Mouse (Mus musculus) myocyte (in vitro differentiated cells): ENCODE data around the gene Dqx1. TPM values are rescaled to one million over a fixed set of nuclear protein-coding genes. Genes with fewer than 3 reads are reported as not detected.

Experiments used
- H3K27me3 ChIP-seq: one replicate; pipeline ENCODE4 v1.6.1; 2011; ENCODE audit not compliant: control insufficient read depth, insufficient read depth, insufficient read length
- H3K36me3 ChIP-seq: one replicate; pipeline ENCODE4 v1.6.1; 2011; ENCODE audit not compliant: control insufficient read depth, insufficient read depth
- H3K4me2 ChIP-seq: one replicate; pipeline ENCODE4 v1.6.1; 2011; ENCODE audit warnings: low read depth, control low read depth
- H3K4me3 ChIP-seq: one replicate; pipeline ENCODE4 v1.5.1; 2011; ENCODE audit warnings: mild to moderate bottlenecking, control low read depth, moderate library complexity
- H3K79me2 ChIP-seq: one replicate; pipeline ENCODE4 v1.6.1; 2011; ENCODE audit not compliant: control insufficient read depth, insufficient read depth
- H3ac ChIP-seq: one replicate; pipeline ENCODE4 v1.6.1; 2011; ENCODE audit not compliant: control insufficient read depth, insufficient read length
- CEBPB ChIP-seq: IDR thresholded peaks from 2 replicates; pipeline ENCODE4 v1.6.1; 2011; ENCODE audit warnings: mild to moderate bottlenecking, moderate library complexity; ENCODE audit not compliant: poor library complexity, insufficient read depth, severe bottlenecking
- E2F4 ChIP-seq: IDR thresholded peaks from one replicate; pipeline ENCODE4 v1.6.1; 2011; ENCODE audit warnings: mild to moderate bottlenecking, control low read depth, moderate library complexity; ENCODE audit not compliant: insufficient read depth
- MAX ChIP-seq: IDR thresholded peaks from one replicate; pipeline ENCODE4 v1.6.1; 2011; ENCODE audit warnings: low read depth, mild to moderate bottlenecking, control low read depth
- MYOD1 ChIP-seq, 3 experiments: IDR thresholded peaks; one replicate each; pipeline ENCODE4 v1.6.1; 2011; ENCODE audit warnings: control low read depth in 2 of 3, low read depth in 2 of 3, mild to moderate bottlenecking in 2 of 3, moderate library complexity in 1 of 3; ENCODE audit not compliant: insufficient read length in 2 of 3, control insufficient read depth in 1 of 3
- MYOG ChIP-seq, 3 experiments: IDR thresholded peaks; one replicate each; pipeline ENCODE4 v1.6.1; 2011; ENCODE audit warnings: control low read depth in 2 of 3, low read depth in 2 of 3, mild to moderate bottlenecking in 2 of 3; ENCODE audit not compliant: insufficient read length in 2 of 3, control insufficient read depth in 1 of 3, insufficient read depth in 1 of 3
- POLR2A ChIP-seq: IDR thresholded peaks from one replicate; pipeline ENCODE4 v1.6.1; 2011; ENCODE audit warnings: low read depth, mild to moderate bottlenecking, control low read depth, moderate library complexity; ENCODE audit not compliant: insufficient read length
- POLR2AphosphoS2 ChIP-seq: IDR thresholded peaks from one replicate; pipeline ENCODE4 v1.6.1; 2011; ENCODE audit warnings: low read depth, control low read depth; ENCODE audit not compliant: insufficient read length
- REST ChIP-seq: IDR thresholded peaks from one replicate; pipeline ENCODE4 v1.6.1; 2011; ENCODE audit warnings: mild to moderate bottlenecking, control low read depth, moderate library complexity; ENCODE audit not compliant: insufficient read depth, insufficient read length
- SRF ChIP-seq: IDR thresholded peaks from one replicate; pipeline ENCODE4 v1.6.1; 2011; ENCODE audit warnings: low read depth; ENCODE audit not compliant: control insufficient read depth, insufficient read length
- TCF12 ChIP-seq: IDR thresholded peaks from one replicate; pipeline ENCODE4 v1.6.1; 2011; ENCODE audit warnings: mild to moderate bottlenecking, control low read depth; ENCODE audit not compliant: poor library complexity, insufficient read depth, severe bottlenecking
- TCF3 ChIP-seq: IDR thresholded peaks from one replicate; pipeline ENCODE4 v1.6.1; 2011; ENCODE audit warnings: low read depth, control low read depth; ENCODE audit not compliant: insufficient read length
- USF1 ChIP-seq: IDR thresholded peaks from one replicate; pipeline ENCODE4 v1.6.1; 2011; ENCODE audit warnings: low read depth, mild to moderate bottlenecking, control low read depth, moderate library complexity
- polyA plus RNA-seq: library from polyadenylated mRNA; unstranded; fragments of >200 nt; fragmentation: generic; extraction: Trizol; gene quantifications from one replicate; pipeline ENCODE4 v1.2.1, GENCODE M21; 2012; ENCODE audit warnings: missing spikeins

Dqx1 gene
- polyA plus RNA-seq, 1 experiment: 0.24 TPM

DNA sequence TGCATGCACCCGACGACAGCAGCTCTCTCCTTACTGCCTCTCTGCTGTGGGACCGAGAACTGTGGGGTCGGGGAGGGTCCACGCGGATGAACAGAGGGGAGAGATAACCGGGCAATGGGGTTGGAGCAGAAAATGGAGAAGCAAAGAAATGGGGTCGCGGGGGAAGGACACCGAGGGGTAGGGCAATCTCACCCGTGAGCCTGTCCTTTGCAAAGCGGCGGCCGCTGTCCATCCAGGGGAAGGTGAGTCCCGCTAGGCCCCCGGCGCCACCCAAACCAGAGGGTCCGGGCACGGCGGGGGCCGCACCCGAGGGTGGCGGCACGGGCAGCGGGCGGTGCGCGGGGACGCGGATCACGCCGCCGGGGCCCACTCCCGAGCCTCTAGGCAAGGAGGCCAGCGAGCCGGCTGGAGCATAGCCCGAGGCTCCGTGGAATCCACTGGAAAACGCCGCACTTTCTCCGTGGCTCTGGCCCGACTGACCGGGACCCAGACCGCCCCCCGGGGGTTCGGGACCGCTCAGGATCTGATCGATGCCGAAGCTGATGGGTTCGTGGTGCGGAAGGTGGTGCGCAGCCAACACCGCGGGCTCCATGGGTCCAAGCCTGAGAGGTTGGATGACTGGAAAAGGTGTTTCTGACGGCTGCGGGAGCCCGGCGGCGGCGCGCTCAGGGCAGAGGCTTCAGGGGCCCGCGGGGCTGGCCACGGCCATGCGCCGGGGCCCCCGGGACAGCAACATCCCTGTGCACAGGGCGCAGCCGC lies 12.0 kb downstream of the Dqx1 start:
- peaks cover 63% of the 10 kb centered on the region for H3K27me3 ChIP-seq
- H3K79me2 ChIP-seq: no peaks in the 10 kb centered on the region
- H3K4me2 ChIP-seq: no peak overlapping the region
- no peak overlapping the region for H3K4me3 ChIP-seq
- H3ac ChIP-seq: no peak overlapping the region
- TF ChIP-seq MAX (no peak), E2F4 (no peak), POLR2A (no peak), MYOG (IDR thresholded peaks at IDR 0.05; ENCODE audit: control insufficient read depth in 1 of 3, insufficient read depth in 1 of 3, insufficient read length in 2 of 3, low read depth in 2 of 3) (no peak), CEBPB (no peak), TCF3 (no peak), SRF (no peak), MYOD1 (IDR thresholded peaks at IDR 0.05; ENCODE audit: control insufficient read depth in 1 of 3, insufficient read length in 2 of 3, low read depth in 2 of 3) (no peak)
- no peaks in the 10 kb centered on the region for H3K36me3 ChIP-seq

DNA sequence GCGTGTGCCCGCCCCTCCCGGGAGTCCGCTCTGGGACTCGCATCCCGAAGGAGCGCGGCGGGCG lies 12.4 kb downstream of the Dqx1 start, which contains the start of gene Tlx2:
Gene Tlx2, minus strand, starts transcription at position 47 of the 64 bp plus-strand sequence.
- H3K36me3 ChIP-seq: no peaks in the 10 kb centered on the region
- H3K4me2 ChIP-seq: no peak within 1 kb of the TSS
- TF ChIP-seq MYOG (IDR thresholded peaks at IDR 0.05; ENCODE audit: control insufficient read depth in 1 of 3, insufficient read depth in 1 of 3, insufficient read length in 2 of 3, low read depth in 2 of 3): no peak
- no peak for TF ChIP-seq TCF12
- no peak within 1 kb of the TSS for H3ac ChIP-seq
- peaks cover 60% of the 10 kb centered on the region for H3K27me3 ChIP-seq
- H3K4me3 ChIP-seq: no peak within 1 kb of the TSS
- no peaks in the 10 kb centered on the region for H3K79me2 ChIP-seq

DNA sequence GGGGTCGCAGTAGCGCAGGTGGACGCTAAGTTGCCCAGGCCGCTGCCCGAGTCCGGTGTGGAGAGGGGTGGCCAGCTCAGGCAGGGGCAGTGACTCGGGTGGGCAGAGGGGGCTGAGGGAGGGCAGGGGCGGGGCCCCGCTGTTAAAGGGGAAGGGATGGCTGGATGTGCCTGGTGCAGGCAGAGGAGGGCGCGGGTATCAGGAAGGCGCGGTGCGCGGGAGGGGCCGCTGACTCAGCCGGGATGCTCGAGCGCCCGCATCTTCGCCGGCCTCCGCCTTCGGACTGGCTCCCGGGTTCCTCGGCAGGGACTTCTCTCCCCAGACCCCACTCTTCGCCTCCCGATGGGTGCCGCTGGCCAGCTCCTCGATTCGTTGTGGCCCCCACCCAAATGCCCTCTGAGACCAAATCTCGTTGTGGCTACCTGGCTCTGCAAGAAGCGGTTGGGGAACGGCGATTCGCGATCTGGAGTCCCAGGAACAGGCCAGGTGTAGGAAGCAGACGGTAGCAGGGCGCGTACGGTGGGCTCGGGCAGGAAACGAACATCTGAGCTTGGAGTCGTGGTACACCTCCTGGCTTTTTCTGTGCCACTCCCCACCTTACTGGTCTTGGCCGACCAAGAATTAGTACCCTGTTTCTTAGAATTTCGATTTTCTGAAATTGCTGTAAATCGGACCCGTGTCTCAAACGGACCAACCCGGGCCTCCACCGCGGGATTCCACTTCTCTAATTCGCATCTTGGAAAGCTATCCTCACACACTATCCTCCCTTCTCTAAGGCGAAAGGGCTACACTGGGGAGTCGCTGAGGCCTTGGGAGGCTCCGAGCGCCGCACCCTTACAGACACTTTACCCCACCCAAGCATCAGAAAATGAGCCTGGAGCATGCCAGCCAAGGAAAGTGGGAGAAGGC lies 12.9 kb downstream of the Dqx1 start:
- peaks cover 57% of the 10 kb centered on the region for H3K27me3 ChIP-seq
- no peak overlapping the region for H3ac ChIP-seq
- no peak overlapping the region for H3K4me2 ChIP-seq
- no peak overlapping the region for H3K4me3 ChIP-seq
- no peaks in the 10 kb centered on the region for H3K36me3 ChIP-seq
- H3K79me2 ChIP-seq: no peaks in the 10 kb centered on the region
- TF ChIP-seq TCF12 (no peak), USF1 (no peak), TCF3 (no peak), POLR2A (no peak), MAX (no peak), REST (no peak), POLR2AphosphoS2 (no peak), MYOG (IDR thresholded peaks at IDR 0.05; ENCODE audit: control insufficient read depth in 1 of 3, insufficient read depth in 1 of 3, insufficient read length in 2 of 3, low read depth in 2 of 3) (no peak), MYOD1 (IDR thresholded peaks at IDR 0.05; ENCODE audit: control insufficient read depth in 1 of 3, insufficient read length in 2 of 3, low read depth in 2 of 3) (no peak), CEBPB (no peak), SRF (no peak), E2F4 (no peak)

DNA sequence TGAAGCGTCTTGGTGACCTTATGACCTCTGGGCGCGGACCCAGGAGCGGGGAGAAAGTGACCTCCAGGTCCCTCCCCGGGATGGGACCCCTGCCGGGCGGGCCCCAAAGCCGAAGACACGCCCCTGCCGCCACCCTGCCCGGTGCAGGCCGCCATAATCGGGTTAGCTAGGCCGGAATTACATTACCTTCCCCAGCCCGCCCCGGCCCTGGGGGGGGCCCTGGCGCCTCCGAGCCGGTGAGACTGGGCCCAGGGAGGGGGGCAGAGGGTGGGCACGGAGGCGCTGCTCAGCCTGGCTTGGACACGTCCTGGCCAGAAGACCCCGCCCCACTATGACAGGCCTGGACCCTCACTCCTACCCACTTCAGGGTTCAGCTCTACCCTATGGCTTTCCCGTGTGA lies 13.6 kb downstream of the Dqx1 start:
- H3K4me3 ChIP-seq: no peak overlapping the region
- no peaks in the 10 kb centered on the region for H3K36me3 ChIP-seq
- H3K79me2 ChIP-seq: no peaks in the 10 kb centered on the region
- H3K27me3 ChIP-seq: peaks cover 61% of the 10 kb centered on the region
- TF ChIP-seq POLR2AphosphoS2: no peak
- TF ChIP-seq MYOD1 (IDR thresholded peaks at IDR 0.05; ENCODE audit: control insufficient read depth in 1 of 3, insufficient read length in 2 of 3, low read depth in 2 of 3): no peak
- no peak for TF ChIP-seq E2F4
- no peak for TF ChIP-seq REST
- H3ac ChIP-seq: no peak overlapping the region
- no peak overlapping the region for H3K4me2 ChIP-seq

DNA sequence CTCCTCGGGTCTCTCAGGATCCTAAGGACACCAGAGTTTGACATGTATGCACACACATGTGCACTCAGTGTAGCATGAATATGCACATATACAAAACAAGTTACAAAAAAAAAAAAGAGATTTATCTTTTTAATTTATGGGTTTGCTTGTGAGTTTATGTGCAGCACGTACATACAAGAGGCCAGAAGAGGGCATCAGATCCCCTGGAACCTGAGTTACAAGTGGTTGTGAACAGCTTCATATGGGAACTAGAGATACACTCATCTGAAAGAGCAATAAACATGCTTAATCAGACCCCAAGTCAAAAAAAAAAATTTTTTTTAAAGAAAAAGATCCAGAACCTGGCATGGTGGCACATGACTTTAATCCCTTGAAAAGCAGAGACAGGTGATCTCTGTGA lies 17.3 kb downstream of the Dqx1 start:
- no peak overlapping the region for H3ac ChIP-seq
- no peak for TF ChIP-seq MYOG (IDR thresholded peaks at IDR 0.05; ENCODE audit: control insufficient read depth in 1 of 3, insufficient read depth in 1 of 3, insufficient read length in 2 of 3, low read depth in 2 of 3)
- no peak for TF ChIP-seq TCF3
- no peak for TF ChIP-seq MYOD1 (IDR thresholded peaks at IDR 0.05; ENCODE audit: control insufficient read depth in 1 of 3, insufficient read length in 2 of 3, low read depth in 2 of 3)
- TF ChIP-seq MAX: no peak
- no peak for TF ChIP-seq POLR2A
- TF ChIP-seq USF1: no peak
- no peak for TF ChIP-seq REST
- no peak for TF ChIP-seq POLR2AphosphoS2
- TF ChIP-seq SRF: no peak
- TF ChIP-seq TCF12: no peak
- no peak for TF ChIP-seq CEBPB
- no peak for TF ChIP-seq E2F4
- H3K4me2 ChIP-seq: no peak overlapping the region
- H3K27me3 ChIP-seq: peaks cover 34% of the 10 kb centered on the region
- no peaks in the 10 kb centered on the region for H3K36me3 ChIP-seq
- H3K4me3 ChIP-seq: no peak overlapping the region
- H3K79me2 ChIP-seq: no peaks in the 10 kb centered on the region
